Mouse (Mus musculus) cerebellum, adult 8-10 months (tissue): ENCODE data around the gene Khsrp.

Source experiments
- DNase-seq: peaks from one replicate; pipeline ENCODE4 v3.0.0; 2022

The Khsrp gene

DNA sequence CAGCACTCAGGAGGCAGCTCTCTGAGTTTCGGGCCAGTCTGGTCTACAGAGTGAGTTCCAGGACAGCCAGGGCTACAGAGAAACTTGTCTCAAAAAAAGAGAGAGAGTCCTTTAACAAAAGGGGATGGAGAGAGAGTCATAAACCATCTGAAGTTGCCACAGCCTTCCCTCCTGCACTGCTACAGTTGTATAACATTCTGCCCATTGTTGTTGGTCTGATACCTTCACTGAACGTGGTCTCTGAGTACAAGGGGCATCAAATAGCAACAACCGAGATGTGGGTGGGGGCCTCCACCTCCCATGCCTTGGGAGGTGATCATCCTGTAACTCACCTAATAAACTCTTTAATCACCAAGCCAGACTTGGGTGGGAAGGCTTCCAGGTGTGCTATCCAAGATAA lies 45.7 kb downstream of the Khsrp start:
- DNase-seq = no peak

GRCm38 (mm10) chr17:56984886-56985285 lies 46.4 kb downstream of the Khsrp start:
- no peak for DNase-seq

DNA sequence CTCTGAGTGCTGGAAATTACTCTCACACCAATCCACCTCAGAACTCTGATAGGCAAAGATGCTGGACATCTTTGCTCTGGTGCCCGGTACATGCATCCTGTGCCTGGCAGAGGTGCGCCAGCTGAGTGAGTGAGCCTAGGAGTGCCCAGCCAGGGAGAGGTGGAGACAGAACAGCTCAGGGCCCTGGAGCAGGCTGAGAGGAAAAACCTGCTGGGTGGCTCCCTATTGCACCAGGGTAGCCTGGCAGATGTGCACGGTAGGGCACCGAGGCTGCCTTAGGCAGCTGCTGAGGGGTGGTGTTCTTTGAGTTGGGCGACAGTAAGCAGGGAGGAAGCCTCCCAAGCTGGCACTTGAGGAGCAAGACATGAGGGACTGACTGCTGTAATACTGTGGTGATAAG lies 49.3 kb downstream of the Khsrp start, which contains the start of gene Acer1:
Gene Acer1, minus strand, starts transcription at position 114 of the 400 bp plus-strand sequence.
- DNase-seq = no peak

- DNase-seq = no peak
Observed at GRCm38 (mm10) chr17:56981049-56981448, 50.3 kb downstream of the Khsrp start.

GRCm38 (mm10) chr17:56979524-56979923 lies 51.8 kb downstream of the Khsrp start:
- DNase-seq = no peak

DNA sequence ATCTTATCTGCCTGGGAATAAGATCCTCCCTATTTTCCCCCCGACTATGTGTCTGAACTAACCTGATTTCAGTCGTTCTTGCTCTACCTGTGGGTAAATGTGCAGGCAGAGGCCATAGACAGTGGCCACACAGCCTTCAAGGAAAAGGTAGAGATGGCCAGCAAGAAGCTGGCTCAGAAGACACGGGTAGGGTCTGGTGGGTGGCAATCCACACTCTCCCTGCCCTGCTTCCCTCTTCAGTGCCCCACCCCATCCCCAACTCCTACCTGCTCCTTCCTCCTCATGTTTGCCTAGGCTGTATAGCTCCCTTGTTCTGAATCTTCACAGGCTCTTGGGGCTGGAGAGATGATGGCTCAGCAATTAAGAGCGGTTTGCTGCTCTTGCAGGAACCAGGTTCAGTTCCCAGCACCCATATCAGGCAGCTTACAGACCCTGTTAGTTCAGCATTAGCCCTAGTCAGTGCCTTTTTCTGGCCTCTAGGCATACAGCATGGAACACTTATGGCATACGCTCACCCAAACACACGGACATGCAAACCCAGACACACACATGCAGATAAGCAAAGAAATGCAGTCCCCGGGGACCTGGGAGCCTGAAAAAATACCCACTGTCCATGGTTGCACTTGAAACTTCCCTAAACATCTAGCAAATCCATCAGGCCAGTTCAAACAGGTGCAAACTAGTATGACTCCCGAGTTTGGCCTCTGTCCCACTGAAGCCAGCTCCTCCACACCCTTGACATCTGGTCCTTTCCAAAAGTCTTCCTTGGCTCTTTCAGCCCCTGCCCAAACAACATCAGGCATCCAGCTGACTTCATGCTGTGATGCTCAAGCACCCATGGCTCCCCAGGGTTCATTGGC lies 54.6 kb downstream of the Khsrp start:
- no peak for DNase-seq

- DNase-seq = no peak
Observed at GRCm38 (mm10) chr17:56975391-56975790, 55.9 kb downstream of the Khsrp start.

- DNase-seq = no peak
Observed at GRCm38 (mm10) chr17:56974708-56975240, 56.5 kb downstream of the Khsrp start.

GRCm38 (mm10) chr17:56973956-56974707 lies 57.2 kb downstream of the Khsrp start:
- DNase-seq = no peak
